In the genomic region with DNA sequence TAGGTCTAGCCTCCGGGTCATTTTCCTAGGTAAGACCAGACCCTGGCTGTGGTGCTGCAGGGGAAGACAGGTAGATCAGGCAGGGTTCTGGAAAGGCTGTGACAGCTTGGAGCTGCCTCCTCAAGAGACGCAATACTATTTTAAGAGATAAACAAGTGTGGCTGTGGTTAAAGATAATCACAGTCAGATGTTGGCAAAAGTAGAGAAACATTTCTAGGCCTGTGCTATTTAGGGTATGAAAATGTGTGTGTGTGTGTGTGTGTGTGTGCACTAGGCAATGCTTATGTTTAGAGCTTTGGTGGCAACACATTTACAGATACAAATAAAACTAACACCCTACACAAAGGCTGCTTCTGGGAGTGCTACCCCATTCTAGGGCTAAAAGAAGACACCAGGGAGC, we compare ENCODE assay signal across 12 mouse cellular contexts.
A peak's percentile ranks its signal among the peaks of the same experiment; 100 is the strongest.
DNase-seq lines count a peak whose midpoint lies in the region; ATAC-seq and TF ChIP-seq lines count a peak whose summit lies in the region.
"Had no signal": no experiment of that assay in that cellular context is flagged by ENCODE, and none has a peak within 500 bp of the region (broad histone marks: within the 10 kb centered on the region; RNA-seq: fewer than 3 reads in every experiment).

No protein-coding gene starts in this region.

- H3K9ac ChIP-seq in heart, embryonic 13.5 days: peak overlapping the region; percentile 63; the same call in 1 of the 2 replicates
- H3K9ac ChIP-seq in liver, embryonic 16.5 days (ENCODE audit: low read depth, low read length): no peak overlapping the region

- 38% methylated on average over 2 of the region's 2 CpGs for WGBS in heart, embryonic 13.5 days
- 28% methylated on average over 2 of the region's 2 CpGs for WGBS in liver, embryonic 16.5 days (ENCODE audit: insufficient replicate concordance)

- H3K27me3 ChIP-seq in heart, embryonic 13.5 days (replicated peaks): no peaks in the 10 kb centered on the region
- H3K27me3 ChIP-seq in liver, embryonic 16.5 days (ENCODE audit: control insufficient read depth, insufficient read depth, low read depth, low read length): no peaks in the 10 kb centered on the region

- H3K4me3 ChIP-seq in cortical plate, adult 2 months (ENCODE audit: insufficient read depth, low read length): no peak overlapping the region
- H3K4me3 ChIP-seq in heart, embryonic 13.5 days: no peak overlapping the region
- no peak overlapping the region for H3K4me3 ChIP-seq in liver, embryonic 16.5 days (ENCODE audit: low read depth, low read length)

- no peak for ATAC-seq in heart, embryonic 13.5 days (ENCODE audit: extremely low read depth, insufficient number of reproducible peaks, low FRiP score, low TSS enrichment)
- 0 out of 2 replicates have a peak, but pooled peaks have one; percentile 37 for ATAC-seq in liver, embryonic 16.5 days (ENCODE audit: low read depth)

- peaks cover 3% of the 10 kb centered on the region; the same call in 1 of the 2 replicates for H3K36me3 ChIP-seq in heart, embryonic 13.5 days
- no peaks in the 10 kb centered on the region for H3K36me3 ChIP-seq in liver, embryonic 16.5 days (ENCODE audit: control insufficient read depth, insufficient read depth)

- no peak for TF ChIP-seq CTCF in cortical plate, adult 2 months (IDR thresholded peaks at IDR 0.05; ENCODE audit: extremely low read depth, insufficient read depth, low read length)

- peak; percentile 32 for DNase-seq in layer of hippocampus, adult 11-12 months (ENCODE audit: low spot score)
- no peak for DNase-seq in layer of hippocampus, postnatal 25 days (ENCODE audit: extremely low spot score in 1 of 2, low spot score in 1 of 2)
- no peak for DNase-seq in kidney, adult 8-10 months
- no peak for DNase-seq in spleen, postnatal 10 days (ENCODE audit: low spot score in 2 of 2)
- DNase-seq in urinary bladder, postnatal 36 days (ENCODE audit: low spot score in 2 of 2): no peak
- DNase-seq: adrenal gland, postnatal 14 days; lung, adult 18-20 months; thymus, postnatal 14 days had no signal

- no peak for TF ChIP-seq POLR2A in cortical plate, adult 2 months (IDR thresholded peaks at IDR 0.05; ENCODE audit: extremely low read depth, insufficient read depth, low read length)

- H3K4me1 ChIP-seq in cortical plate, adult 2 months (ENCODE audit: control insufficient read depth, insufficient read depth, low read length): peaks cover 18% of the 10 kb centered on the region
- H3K4me1 ChIP-seq in heart, embryonic 13.5 days: peaks cover 84% of the 10 kb centered on the region
- peaks cover 14% of the 10 kb centered on the region for H3K4me1 ChIP-seq in liver, embryonic 16.5 days (ENCODE audit: control insufficient read depth, low read depth, low read length)

- 0 out of 2 replicates have a peak overlapping the region, but pooled peaks have one; percentile 9 for H3K4me2 ChIP-seq in heart, embryonic 13.5 days
- H3K4me2 ChIP-seq in liver, embryonic 16.5 days (ENCODE audit: low read depth, low read length): no peak overlapping the region

- peaks cover 3% of the 10 kb centered on the region; the same call in 1 of the 2 replicates for H3K9me3 ChIP-seq in heart, embryonic 13.5 days
- H3K9me3 ChIP-seq in liver, embryonic 16.5 days (replicated peaks; ENCODE audit: control insufficient read depth, low read length): no peaks in the 10 kb centered on the region

- H3K27ac ChIP-seq in cortical plate, adult 2 months (ENCODE audit: insufficient read depth, low read length): peak overlapping the region; percentile 68; the same call in 1 of the 2 replicates
- H3K27ac ChIP-seq in heart, embryonic 13.5 days (replicated peaks): peak overlapping the region; percentile 97
- H3K27ac ChIP-seq in liver, embryonic 16.5 days (ENCODE audit: low read length): no peak overlapping the region
- H3K27ac ChIP-seq: kidney, postnatal 0 days had no signal
